Mouse (Mus musculus): ENCODE results near the gene Stat2. TPM values are rescaled to one million over a fixed set of nuclear protein-coding genes. Genes with fewer than 3 reads are reported as not detected.
A peak's percentile ranks its signal among the peaks of the same experiment; 100 is the strongest.
"Not testable (repeated sequence)": the region's sequence is repeated elsewhere in the genome, so short reads cannot be mapped to it uniquely, and the experiment has no call there.

Stat2 gene
- polyA plus RNA-seq, 1 experiment from 2014 or later: 11.8 TPM

GRCm38 (mm10) chr10:128321641-128322040 is 51.3 kb downstream of the Stat2 start:
- Histone ChIP-seq H3K27ac (ENCODE audit: low read depth, low read length) (peak overlapping the region; percentile 96; the same call in 1 of the 2 replicates), H3K9ac (ENCODE audit: low read depth, low read length) (peak overlapping the region; percentile 90; the same call in 1 of the 2 replicates), H3K27me3 (ENCODE audit: control insufficient read depth, insufficient read depth, low read length) (no peaks in the 10 kb centered on the region), H3K36me3 (ENCODE audit: control insufficient read depth, insufficient read depth, low read length) (peaks cover 54% of the 10 kb centered on the region), H3K4me2 (replicated peaks; ENCODE audit: low read depth, low read length) (peak overlapping the region; percentile 86), H3K9me3 (ENCODE audit: control insufficient read depth, low read length) (no peaks in the 10 kb centered on the region), H3K4me3 (ENCODE audit: low read length) (peak overlapping the region; percentile 72), H3K4me1 (ENCODE audit: control insufficient read depth, insufficient read depth, low read length) (peaks cover 10% of the 10 kb centered on the region)
- ATAC-seq (ENCODE audit: low FRiP score, low TSS enrichment): no peak
- 68% methylated on average over 12 of the region's 12 CpGs for WGBS

GRCm38 (mm10) chr10:128322141-128323108 is 52.1 kb downstream of the Stat2 start, which contains the start of gene Cnpy2:
Gene Cnpy2 (plus strand): TSS chr10:128322459.
- under 1% methylated on average over 40 of the region's 40 CpGs for WGBS
- Histone ChIP-seq H3K27me3 (ENCODE audit: control insufficient read depth, insufficient read depth, low read length) (no peaks in the 10 kb centered on the region), H3K9me3 (ENCODE audit: control insufficient read depth, low read length) (no peaks in the 10 kb centered on the region), H3K9ac (ENCODE audit: low read depth, low read length) (peak within 1 kb of the TSS; percentile 90), H3K36me3 (ENCODE audit: control insufficient read depth, insufficient read depth, low read length) (peaks cover 56% of the 10 kb centered on the region), H3K27ac (ENCODE audit: low read depth, low read length) (peak within 1 kb of the TSS; percentile 96), H3K4me1 (ENCODE audit: control insufficient read depth, insufficient read depth, low read length) (peaks cover 10% of the 10 kb centered on the region), H3K4me3 (ENCODE audit: low read length) (peak within 1 kb of the TSS; percentile 72), H3K4me2 (replicated peaks; ENCODE audit: low read depth, low read length) (peak within 1 kb of the TSS; percentile 86)
- peak; percentile 95 for ATAC-seq (ENCODE audit: low FRiP score, low TSS enrichment)

GRCm38 (mm10) chr10:128323516-128323915 is 53.2 kb downstream of the Stat2 start:
- H3K4me3 ChIP-seq (ENCODE audit: low read length): peak overlapping the region; percentile 72
- H3K4me2 ChIP-seq (replicated peaks; ENCODE audit: low read depth, low read length): peak overlapping the region; percentile 86
- 0 out of 2 replicates have a peak overlapping the region, but pooled peaks have one; percentile 96 for H3K27ac ChIP-seq (ENCODE audit: low read depth, low read length)
- H3K4me1 ChIP-seq (ENCODE audit: control insufficient read depth, insufficient read depth, low read length): peaks cover 10% of the 10 kb centered on the region
- ATAC-seq (ENCODE audit: low FRiP score, low TSS enrichment): no peak
- 59% methylated on average over 8 of the region's 8 CpGs for WGBS
- no peaks in the 10 kb centered on the region for H3K27me3 ChIP-seq (ENCODE audit: control insufficient read depth, insufficient read depth, low read length)
- H3K36me3 ChIP-seq (ENCODE audit: control insufficient read depth, insufficient read depth, low read length): peaks cover 55% of the 10 kb centered on the region
- H3K9ac ChIP-seq (ENCODE audit: low read depth, low read length): peak overlapping the region; percentile 90
- H3K9me3 ChIP-seq (ENCODE audit: control insufficient read depth, low read length): no peaks in the 10 kb centered on the region

GRCm38 (mm10) chr10:128326825-128327224 is 56.5 kb downstream of the Stat2 start:
- H3K36me3 ChIP-seq (ENCODE audit: control insufficient read depth, insufficient read depth, low read length): peaks cover 38% of the 10 kb centered on the region
- WGBS: 92% methylated on average over 8 of the region's 8 CpGs

GRCm38 (mm10) chr10:128327610-128328009 is 57.3 kb downstream of the Stat2 start:
- Histone ChIP-seq H3K4me2 (replicated peaks; ENCODE audit: low read depth, low read length) (no peak overlapping the region), H3K27me3 (ENCODE audit: control insufficient read depth, insufficient read depth, low read length) (no peaks in the 10 kb centered on the region), H3K9me3 (ENCODE audit: control insufficient read depth, low read length) (no peaks in the 10 kb centered on the region), H3K36me3 (ENCODE audit: control insufficient read depth, insufficient read depth, low read length) (peaks cover 38% of the 10 kb centered on the region), H3K27ac (ENCODE audit: low read depth, low read length) (no peak overlapping the region), H3K4me1 (ENCODE audit: control insufficient read depth, insufficient read depth, low read length) (peaks cover 10% of the 10 kb centered on the region), H3K4me3 (ENCODE audit: low read length) (no peak overlapping the region), H3K9ac (ENCODE audit: low read depth, low read length) (no peak overlapping the region)
- ATAC-seq (ENCODE audit: low FRiP score, low TSS enrichment): no peak
- 88% methylated on average over 10 of the region's 10 CpGs for WGBS

More at GRCm38 (mm10) chr10:128326825-128327224, 56.5 kb downstream of the Stat2 start:
- H3K4me2 ChIP-seq (replicated peaks; ENCODE audit: low read depth, low read length): no peak overlapping the region
- no peak overlapping the region for H3K9ac ChIP-seq (ENCODE audit: low read depth, low read length)
- no peaks in the 10 kb centered on the region for H3K9me3 ChIP-seq (ENCODE audit: control insufficient read depth, low read length)
- ATAC-seq (ENCODE audit: low FRiP score, low TSS enrichment): no peak
- H3K27ac ChIP-seq (ENCODE audit: low read depth, low read length): no peak overlapping the region
- peaks cover 10% of the 10 kb centered on the region for H3K4me1 ChIP-seq (ENCODE audit: control insufficient read depth, insufficient read depth, low read length)
- no peak overlapping the region for H3K4me3 ChIP-seq (ENCODE audit: low read length)
- H3K27me3 ChIP-seq (ENCODE audit: control insufficient read depth, insufficient read depth, low read length): no peaks in the 10 kb centered on the region

- not testable (repeated sequence) for ATAC-seq (ENCODE audit: low FRiP score, low TSS enrichment); H3K4me1 ChIP-seq (ENCODE audit: control insufficient read depth, insufficient read depth, low read length); H3K27me3 ChIP-seq (ENCODE audit: control insufficient read depth, insufficient read depth, low read length); H3K9ac ChIP-seq (ENCODE audit: low read depth, low read length); H3K27ac ChIP-seq (ENCODE audit: low read depth, low read length); H3K4me3 ChIP-seq (ENCODE audit: low read length); H3K4me2 ChIP-seq (replicated peaks; ENCODE audit: low read depth, low read length); H3K9me3 ChIP-seq (ENCODE audit: control insufficient read depth, low read length)
- peaks cover 16% of the 10 kb centered on the region; the same call in 1 of the 2 replicates for H3K36me3 ChIP-seq (ENCODE audit: control insufficient read depth, insufficient read depth, low read length)
- 75% methylated on average over 5 of the region's 6 CpGs for WGBS
Measured at GRCm38 (mm10) chr10:128332358-128333249, 62.2 kb downstream of the Stat2 start.

- Histone ChIP-seq H3K4me1 (ENCODE audit: control insufficient read depth, insufficient read depth, low read length) (peaks cover 20% of the 10 kb centered on the region), H3K27ac (ENCODE audit: low read depth, low read length) (no peak overlapping the region), H3K9ac (ENCODE audit: low read depth, low read length) (no peak overlapping the region), H3K27me3 (ENCODE audit: control insufficient read depth, insufficient read depth, low read length) (no peaks in the 10 kb centered on the region), H3K36me3 (ENCODE audit: control insufficient read depth, insufficient read depth, low read length) (no peaks in the 10 kb centered on the region), H3K4me2 (replicated peaks; ENCODE audit: low read depth, low read length) (no peak overlapping the region), H3K9me3 (ENCODE audit: control insufficient read depth, low read length) (no peaks in the 10 kb centered on the region), H3K4me3 (ENCODE audit: low read length) (no peak overlapping the region)
- ATAC-seq (ENCODE audit: low FRiP score, low TSS enrichment): no peak
- WGBS: 2% methylated on average over 4 of the region's 4 CpGs
Measured at GRCm38 (mm10) chr10:128335582-128335981, 65.2 kb downstream of the Stat2 start.

- peaks cover 3% of the 10 kb centered on the region for H3K36me3 ChIP-seq (ENCODE audit: control insufficient read depth, insufficient read depth, low read length)
Measured at GRCm38 (mm10) chr10:128336195-128336594, 65.8 kb downstream of the Stat2 start.

More at GRCm38 (mm10) chr10:128336195-128336594, 65.8 kb downstream of the Stat2 start:
- Histone ChIP-seq H3K9ac (ENCODE audit: low read depth, low read length) (no peak overlapping the region), H3K4me2 (replicated peaks; ENCODE audit: low read depth, low read length) (no peak overlapping the region), H3K27ac (ENCODE audit: low read depth, low read length) (no peak overlapping the region), H3K9me3 (ENCODE audit: control insufficient read depth, low read length) (no peaks in the 10 kb centered on the region), H3K27me3 (ENCODE audit: control insufficient read depth, insufficient read depth, low read length) (no peaks in the 10 kb centered on the region), H3K4me1 (ENCODE audit: control insufficient read depth, insufficient read depth, low read length) (peaks cover 20% of the 10 kb centered on the region), H3K4me3 (ENCODE audit: low read length) (no peak overlapping the region)
- ATAC-seq (ENCODE audit: low FRiP score, low TSS enrichment): no peak
- 89% methylated on average over 3 of the region's 3 CpGs for WGBS
